Mouse (Mus musculus) neutrophil, adult 5-6 weeks (primary cell): ENCODE data around the gene Daglb. TPM values are rescaled to one million over a fixed set of nuclear protein-coding genes. Genes with fewer than 3 reads are reported as not detected.
"Not testable (repeated sequence)": the region's sequence is repeated elsewhere in the genome, so short reads cannot be mapped to it uniquely, and the experiment has no call there.

Experiments used
- ATAC-seq: fragments of 151-379, 151-347 bp; 2 replicates; pipeline ENCODE4 v1.8.0; 2017; ENCODE audit warnings: mild to moderate bottlenecking, moderate TSS enrichment; ENCODE audit not compliant: insufficient number of reproducible peaks, poor library complexity, low FRiP score, severe bottlenecking; ENCODE audit errors: extremely low read depth
- total RNA-seq: library from RNA; stranded (forward); fragments of 200-1000 nt; gene quantifications from 2 replicates; pipeline ENCODE4 v1.2.3, GENCODE M21; 2017

The Daglb gene
- total RNA-seq, 1 experiment from 2014 or later, result 14.5 TPM

DNA sequence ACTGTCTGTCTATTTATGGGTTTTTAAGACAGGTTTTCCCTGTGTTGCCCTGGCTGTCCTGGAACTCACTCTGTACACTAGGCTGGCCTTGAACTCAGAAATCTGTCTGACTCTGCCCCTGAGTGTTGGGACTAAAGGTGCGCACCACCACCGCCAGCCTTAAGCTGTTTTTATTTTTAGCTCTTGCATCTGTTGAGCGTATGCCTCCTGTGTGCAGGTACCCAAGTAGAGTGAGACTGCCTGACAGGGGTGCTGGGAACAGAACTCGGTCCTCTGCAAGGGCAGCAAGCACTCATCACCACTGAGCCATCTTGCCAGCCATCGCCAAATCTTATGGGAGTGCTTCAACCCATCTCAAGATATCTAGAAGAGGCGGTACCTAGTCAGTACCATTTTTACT, 11.6 kb downstream of the Daglb start:
- no peak for ATAC-seq

DNA sequence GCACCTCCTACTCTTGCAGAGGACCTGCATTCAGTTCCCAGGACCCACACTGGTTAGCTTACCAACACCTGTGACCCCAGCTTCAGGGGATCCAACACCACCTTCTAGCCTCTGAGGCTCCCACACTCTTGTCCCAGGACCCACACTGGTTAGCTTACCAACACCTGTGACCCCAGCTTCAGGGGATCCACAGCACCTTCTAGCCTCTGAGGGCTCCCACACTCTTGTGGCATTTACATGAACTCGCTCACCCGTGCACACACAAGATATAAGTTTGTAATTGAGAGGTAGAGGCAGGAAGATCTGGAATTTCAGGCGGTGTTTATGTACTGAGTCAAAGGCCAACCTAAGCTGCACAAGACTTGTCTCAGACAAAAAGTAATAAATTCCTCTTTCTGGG, 13.5 kb downstream of the Daglb start:
- no peak for ATAC-seq

- ATAC-seq, result no peak
Observed at GRCm38 (mm10) chr5:143484955-143485354, 20.6 kb downstream of the Daglb start.

GRCm38 (mm10) chr5:143487193-143487592, 22.8 kb downstream of the Daglb start:
- ATAC-seq, result no peak

- no peak for ATAC-seq
Observed at GRCm38 (mm10) chr5:143487998-143488397, 23.6 kb downstream of the Daglb start.

GRCm38 (mm10) chr5:143489749-143490342, 25.5 kb downstream of the Daglb start:
- peak; percentile 24; the same call in 1 of the 2 replicates for ATAC-seq

DNA sequence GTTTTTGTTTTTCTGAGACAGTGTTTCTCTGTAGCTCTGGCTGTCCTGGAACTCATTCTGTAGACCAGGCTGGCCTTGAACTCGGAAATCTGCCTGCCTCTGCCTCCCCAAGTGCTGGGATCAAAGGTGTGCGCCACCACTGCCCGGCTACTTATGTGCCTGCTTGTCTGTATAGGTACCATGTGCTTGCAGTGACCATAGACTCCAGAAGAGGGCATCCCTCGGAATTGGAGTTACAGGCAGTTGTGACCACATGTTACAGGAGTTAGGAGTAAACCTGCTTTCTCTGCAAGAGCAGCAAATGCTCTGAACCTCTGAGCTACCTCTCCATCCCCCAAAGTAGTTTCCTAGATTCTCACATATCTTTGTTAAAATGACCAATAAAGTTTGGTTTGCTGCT, 27.4 kb downstream of the Daglb start:
- no peak for ATAC-seq

DNA sequence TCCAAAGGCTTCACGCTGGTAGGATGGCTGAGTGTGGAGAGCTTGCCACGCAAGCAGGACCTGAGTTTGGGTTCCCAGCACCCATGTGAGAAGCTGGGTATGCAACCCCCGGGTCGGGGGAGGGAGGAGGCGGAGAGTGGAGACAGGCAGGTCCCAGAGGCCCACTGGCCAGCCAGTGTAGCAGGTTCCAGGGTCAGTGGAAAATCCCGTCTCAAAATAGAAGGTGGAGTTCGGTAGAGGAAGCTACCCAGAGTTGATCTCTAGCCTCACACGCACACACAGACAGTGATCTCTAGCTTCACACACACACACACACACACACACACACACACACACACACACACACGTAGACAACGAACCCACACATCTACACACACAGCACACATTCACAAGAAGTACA, 28.8 kb downstream of the Daglb start:
- no peak for ATAC-seq

GRCm38 (mm10) chr5:143495708-143496107, 31.3 kb downstream of the Daglb start:
- ATAC-seq, result no peak

- no peak for ATAC-seq
Observed at GRCm38 (mm10) chr5:143497451-143497850, 33.1 kb downstream of the Daglb start.

- ATAC-seq, result no peak
Observed at GRCm38 (mm10) chr5:143499197-143499596, 34.8 kb downstream of the Daglb start.

GRCm38 (mm10) chr5:143499686-143500085, 35.3 kb downstream of the Daglb start:
- peak; percentile 59; the same call in 1 of the 2 replicates for ATAC-seq

DNA sequence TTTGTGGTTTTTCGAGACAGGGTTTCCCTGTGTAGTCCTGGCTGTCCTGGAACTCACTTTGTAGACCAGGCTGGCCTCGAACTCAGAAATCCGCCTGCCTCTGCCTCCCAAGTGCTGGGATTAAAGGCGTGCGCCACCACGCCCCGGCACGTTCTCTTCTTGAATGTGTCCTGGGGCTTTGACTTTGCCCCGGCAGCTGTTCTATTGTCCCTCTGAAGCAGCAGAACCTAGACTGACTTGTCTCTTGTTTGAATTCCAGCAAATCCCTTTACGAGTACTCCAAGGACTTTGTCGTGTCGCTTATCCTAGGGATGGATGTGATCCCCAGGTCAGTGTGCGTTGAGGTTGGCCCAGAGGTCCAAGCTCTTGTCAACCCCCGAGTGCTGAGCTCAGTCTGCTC, 36.3 kb downstream of the Daglb start:
- not testable (repeated sequence) for ATAC-seq

- no peak for ATAC-seq
Observed at GRCm38 (mm10) chr5:143501140-143501539, 36.8 kb downstream of the Daglb start.

DNA sequence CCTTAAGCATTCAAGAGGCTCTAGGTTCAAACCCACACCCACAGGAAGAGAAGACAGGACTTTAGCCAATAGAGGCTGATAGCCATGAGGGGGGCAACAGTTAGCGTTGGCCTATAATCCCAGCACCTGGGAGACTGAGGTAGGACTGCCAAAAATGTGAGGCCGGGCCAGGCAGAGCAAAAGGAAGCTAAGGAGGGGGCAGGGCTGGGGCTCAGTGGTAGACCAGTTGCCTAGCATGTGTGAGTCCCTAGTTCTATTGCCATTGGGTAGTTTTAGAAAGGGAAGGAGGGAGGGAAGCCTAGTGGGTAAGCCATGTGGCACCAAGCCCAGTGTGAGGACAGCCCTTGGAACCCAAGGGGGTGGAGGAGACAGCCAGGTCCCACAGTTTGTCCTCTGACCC, 37.3 kb downstream of the Daglb start:
- ATAC-seq, result no peak

DNA sequence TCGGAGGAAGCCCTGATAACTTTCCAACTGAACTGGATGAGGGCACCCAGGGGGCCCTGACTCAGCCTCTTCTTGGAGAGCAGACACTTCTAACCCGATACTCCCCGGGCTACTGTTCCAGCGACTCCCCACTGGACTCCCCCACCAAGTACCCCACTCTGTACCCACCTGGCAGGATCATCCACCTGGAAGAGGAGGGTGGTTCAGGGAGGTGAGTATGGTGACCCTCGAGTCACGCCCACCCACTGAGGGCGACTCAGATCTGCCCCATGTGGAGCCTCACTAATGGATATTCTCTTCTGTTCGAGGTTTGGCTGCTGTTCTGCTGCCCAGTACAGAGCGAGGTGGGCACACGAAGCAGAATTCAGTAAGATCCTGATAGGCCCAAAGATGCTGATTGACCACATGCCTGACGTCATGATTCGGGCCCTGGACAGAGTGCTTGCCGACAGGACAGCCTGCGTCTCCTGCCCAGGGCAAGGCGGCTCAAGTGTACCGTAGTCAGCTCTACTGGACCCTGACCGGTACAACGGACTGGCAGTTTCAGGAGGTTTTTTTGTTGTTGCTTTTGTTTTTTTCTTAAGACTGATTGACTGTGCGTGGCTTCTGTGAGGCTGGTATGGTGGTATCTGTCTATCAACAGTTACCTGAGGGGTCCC, 38.6 kb downstream of the Daglb start:
- ATAC-seq, result no peak

DNA sequence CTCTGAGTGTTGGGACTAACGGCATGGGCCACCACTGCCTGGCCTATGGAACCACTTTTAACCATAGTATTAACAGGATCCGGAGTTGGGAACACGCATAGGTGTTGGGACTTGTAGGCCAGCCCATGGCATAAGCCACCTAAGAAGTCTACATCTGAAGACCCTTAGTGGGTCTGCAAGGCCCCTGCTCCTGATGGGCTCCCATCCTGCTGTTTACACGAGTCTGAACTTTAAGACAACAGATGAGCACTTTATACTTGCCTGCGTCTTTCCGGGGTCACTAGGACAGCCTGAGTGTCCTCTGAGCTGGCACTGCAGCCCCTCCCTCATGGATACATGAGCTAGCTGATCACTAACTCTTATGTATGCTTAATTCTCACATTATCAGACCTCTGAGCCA, 39.4 kb downstream of the Daglb start:
- ATAC-seq, result no peak

DNA sequence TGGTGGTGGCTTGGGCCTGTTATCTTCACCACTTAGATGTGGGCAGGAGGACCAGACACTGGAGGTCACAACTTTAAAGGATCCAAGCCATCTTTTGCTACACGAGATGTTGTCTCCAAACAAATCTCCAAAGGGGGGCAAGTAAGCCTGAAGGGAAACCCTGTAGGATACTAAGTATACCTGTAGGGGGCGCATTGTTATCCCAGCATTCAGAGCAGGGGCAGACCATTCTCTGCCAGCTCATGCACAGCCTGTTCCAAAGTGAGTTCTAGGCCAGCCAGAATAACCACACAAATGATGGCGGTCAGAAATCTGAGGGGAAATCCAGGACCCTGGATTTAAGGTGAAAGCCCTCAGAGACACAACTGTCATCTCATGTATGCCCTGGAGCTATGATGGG, 40.1 kb downstream of the Daglb start:
- no peak for ATAC-seq

DNA sequence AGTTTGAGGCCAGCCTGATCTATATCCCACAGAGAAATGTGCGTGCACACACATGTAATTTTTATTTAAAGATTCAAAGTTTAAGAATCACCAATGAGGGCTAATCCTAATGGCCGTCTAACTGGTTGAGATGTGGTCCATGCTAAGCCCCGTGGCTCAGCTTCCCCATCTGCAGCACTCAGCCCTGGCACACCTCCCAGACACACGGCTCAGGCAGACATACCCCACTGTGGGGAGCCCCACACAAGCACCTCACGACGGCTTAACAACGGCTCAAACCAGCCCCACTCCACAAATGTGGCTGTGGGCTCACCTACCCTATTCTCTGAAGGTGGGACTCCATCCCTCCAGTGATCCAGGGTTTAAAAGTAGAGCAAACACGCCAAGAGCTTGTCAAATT, 40.7 kb downstream of the Daglb start:
- no peak for ATAC-seq

- ATAC-seq, result no peak
Observed at GRCm38 (mm10) chr5:143505545-143505944, 41.2 kb downstream of the Daglb start.

- ATAC-seq, result no peak
Observed at GRCm38 (mm10) chr5:143509294-143509693, 44.9 kb downstream of the Daglb start.
